Mouse (Mus musculus): ENCODE measurements around the gene Cbwd1. TPM values are rescaled to one million over a fixed set of nuclear protein-coding genes. Genes with fewer than 3 reads are reported as not detected.
"Not testable (repeated sequence)": the region's sequence is repeated elsewhere in the genome, so short reads cannot be mapped to it uniquely, and the experiment has no call there.

Cbwd1 gene
- polyA plus RNA-seq, 1 experiment from 2014 or later = 16.5 TPM

DNA sequence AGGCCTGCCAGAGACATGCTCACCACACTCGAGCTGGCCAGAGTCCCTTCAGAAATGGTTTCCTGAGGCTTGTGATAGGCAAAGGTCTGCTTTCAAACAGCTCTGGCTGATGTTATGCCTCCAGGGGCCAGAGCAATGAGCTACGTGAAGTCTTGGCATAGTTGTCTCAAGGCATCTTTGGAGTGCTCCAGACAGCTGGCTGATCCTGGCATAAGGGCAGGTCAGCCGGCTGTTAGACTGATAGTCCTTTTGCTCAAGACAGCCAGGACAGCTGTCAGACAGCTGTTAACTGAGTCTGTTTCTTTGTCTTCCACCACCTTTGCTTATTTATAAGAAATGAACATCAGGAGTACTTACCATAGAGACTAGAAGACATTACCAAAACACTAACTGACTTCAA lies 74.5 kb downstream of the Cbwd1 start:
- no peak overlapping the region for H3K4me3 ChIP-seq (ENCODE audit: control insufficient read depth in 1 of 2, insufficient read depth in 1 of 2, low read depth in 1 of 2, low read length in 2 of 2)
- 64% methylated on average over 3 of the region's 3 CpGs for WGBS
- H3K9me3 ChIP-seq (ENCODE audit: control insufficient read depth, low read length) = no peaks in the 10 kb centered on the region
- H3K27me3 ChIP-seq (ENCODE audit: control insufficient read depth, insufficient read depth, low read length) = peaks cover 3% of the 10 kb centered on the region; the same call in 1 of the 2 replicates
- no peak for ATAC-seq (ENCODE audit: insufficient number of reproducible peaks, insufficient read depth, low FRiP score, low read depth)
- no peak overlapping the region for H3K27ac ChIP-seq (replicated peaks in 1 of 2; ENCODE audit: control insufficient read depth in 1 of 2, insufficient read depth in 1 of 2, low read depth in 2 of 2, low read length in 2 of 2)
- H3K36me3 ChIP-seq (ENCODE audit: control insufficient read depth, insufficient read depth, low read length) = no peaks in the 10 kb centered on the region
- peaks cover 3 to 6% of the 10 kb centered on the region in 2 experiments; a peak in 2 of 4 replicates for H3K4me1 ChIP-seq (ENCODE audit: control insufficient read depth in 2 of 2, insufficient read depth in 2 of 2, low read length in 2 of 2)
- no peak overlapping the region for H3K9ac ChIP-seq (ENCODE audit: low read length)
- H3K4me2 ChIP-seq (ENCODE audit: low read length) = no peak overlapping the region

DNA sequence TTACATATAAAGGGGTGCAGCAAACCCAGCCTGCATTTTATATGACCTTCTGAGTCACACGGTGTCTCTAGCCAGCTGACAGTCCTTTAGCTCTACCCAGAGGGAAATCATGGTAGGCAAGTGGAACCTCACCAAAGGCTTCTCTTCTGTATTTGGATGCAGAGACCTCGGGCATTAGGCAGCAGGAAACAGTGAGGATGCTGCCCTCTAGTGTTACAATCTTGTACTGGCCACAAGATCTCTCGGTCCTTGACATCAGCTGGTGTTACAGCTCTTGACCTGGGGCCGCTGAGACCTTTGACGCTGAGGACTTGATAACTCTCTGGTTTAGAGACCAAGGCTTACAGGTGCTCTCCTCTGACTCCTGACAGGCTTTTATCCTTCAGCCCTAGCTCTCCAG lies 75.9 kb downstream of the Cbwd1 start:
- H3K4me3 ChIP-seq (ENCODE audit: control insufficient read depth in 1 of 2, insufficient read depth in 1 of 2, low read depth in 1 of 2, low read length in 2 of 2) = no peak overlapping the region
- no peak overlapping the region for H3K27ac ChIP-seq (replicated peaks in 1 of 2; ENCODE audit: control insufficient read depth in 1 of 2, insufficient read depth in 1 of 2, low read depth in 2 of 2, low read length in 2 of 2)
- ATAC-seq (ENCODE audit: insufficient number of reproducible peaks, insufficient read depth, low FRiP score, low read depth) = no peak
- no peak overlapping the region for H3K9ac ChIP-seq (ENCODE audit: low read length)
- H3K4me2 ChIP-seq (ENCODE audit: low read length) = peak overlapping the region; percentile 17; the same call in 1 of the 2 replicates
- no peaks in the 10 kb centered on the region for H3K9me3 ChIP-seq (ENCODE audit: control insufficient read depth, low read length)
- peaks cover 3% of the 10 kb centered on the region; the same call in 1 of the 2 replicates for H3K27me3 ChIP-seq (ENCODE audit: control insufficient read depth, insufficient read depth, low read length)
- H3K4me1 ChIP-seq (ENCODE audit: control insufficient read depth in 2 of 2, insufficient read depth in 2 of 2, low read length in 2 of 2) = peaks cover 3 to 6% of the 10 kb centered on the region in 2 experiments; a peak in 2 of 4 replicates
- no peaks in the 10 kb centered on the region for H3K36me3 ChIP-seq (ENCODE audit: control insufficient read depth, insufficient read depth, low read length)
- WGBS = 5% methylated on average over 5 of the region's 5 CpGs

DNA sequence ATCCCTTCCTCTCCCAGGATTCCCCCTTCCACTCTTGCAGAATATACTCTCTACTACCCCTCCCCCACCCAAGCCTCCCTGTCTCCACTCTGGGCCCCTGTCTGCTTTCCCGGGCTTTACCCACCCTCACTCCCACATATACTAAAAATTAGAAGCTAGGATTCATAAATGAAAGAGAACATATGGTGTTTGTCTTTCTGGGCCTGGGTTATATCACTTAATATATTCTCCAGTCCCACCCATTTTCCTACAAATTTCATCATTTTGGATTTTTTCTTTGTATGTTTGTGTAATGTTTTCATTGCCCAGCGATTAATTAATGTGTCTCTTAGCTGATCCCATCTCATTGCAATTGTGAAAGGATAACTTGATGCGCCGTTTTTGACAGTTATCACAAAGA lies 80.2 kb downstream of the Cbwd1 start:
- no peak overlapping the region for H3K27ac ChIP-seq (replicated peaks in 1 of 2; ENCODE audit: control insufficient read depth in 1 of 2, insufficient read depth in 1 of 2, low read depth in 2 of 2, low read length in 2 of 2)
- WGBS = 54% methylated on average over 4 of the region's 4 CpGs
- H3K4me1 ChIP-seq (ENCODE audit: control insufficient read depth in 2 of 2, insufficient read depth in 2 of 2, low read length in 2 of 2) = peaks cover 6% of the 10 kb centered on the region in 2 experiments; a peak in 2 of 4 replicates
- H3K9ac ChIP-seq (ENCODE audit: low read length) = no peak overlapping the region
- H3K36me3 ChIP-seq (ENCODE audit: control insufficient read depth, insufficient read depth, low read length) = no peaks in the 10 kb centered on the region
- H3K9me3 ChIP-seq (ENCODE audit: control insufficient read depth, low read length) = peaks cover 6% of the 10 kb centered on the region; the same call in 1 of the 2 replicates
- no peak overlapping the region for H3K4me2 ChIP-seq (ENCODE audit: low read length)
- 0 out of 2 replicates have a peak, but pooled peaks cover 3% of the 10 kb centered on the region for H3K27me3 ChIP-seq (ENCODE audit: control insufficient read depth, insufficient read depth, low read length)
- H3K4me3 ChIP-seq (ENCODE audit: control insufficient read depth in 1 of 2, insufficient read depth in 1 of 2, low read depth in 1 of 2, low read length in 2 of 2) = no peak overlapping the region
- ATAC-seq (ENCODE audit: insufficient number of reproducible peaks, insufficient read depth, low FRiP score, low read depth) = no peak

DNA sequence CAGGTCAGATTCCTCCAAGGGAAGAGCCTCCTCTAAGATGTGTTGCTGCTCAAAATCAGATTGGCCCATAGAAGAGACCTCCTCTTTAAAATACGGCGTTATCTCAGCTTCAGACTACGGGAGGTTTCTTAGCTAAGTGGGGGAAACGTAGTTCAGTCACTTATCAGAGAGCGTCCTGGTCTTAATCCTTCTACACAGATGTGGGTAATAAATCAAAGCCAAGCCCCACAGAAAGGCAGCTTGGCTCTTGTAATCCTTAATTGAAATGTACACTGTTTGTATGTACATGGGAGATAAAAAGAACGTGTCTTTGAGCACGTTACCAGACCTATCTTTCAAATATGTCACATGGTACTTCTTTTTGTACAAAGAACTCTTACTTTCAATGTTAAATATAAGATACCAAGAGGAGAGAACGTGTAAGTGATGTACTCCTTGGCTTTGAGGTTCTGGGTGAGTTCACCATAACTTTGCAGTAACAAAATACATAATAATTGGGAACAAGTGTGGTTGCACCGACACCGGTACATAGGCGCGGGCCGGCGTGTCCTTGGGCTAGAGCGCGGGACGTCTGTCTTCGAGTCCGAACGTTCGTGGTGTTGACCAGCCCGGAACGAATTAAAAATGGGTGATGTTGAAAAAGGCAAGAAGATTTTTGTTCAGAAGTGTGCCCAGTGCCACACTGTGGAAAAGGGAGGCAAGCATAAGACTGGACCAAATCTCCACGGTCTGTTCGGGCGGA lies 86.1 kb downstream of the Cbwd1 start, which contains the start of gene Gm10053:
Gene Gm10053, plus strand, starts transcription at position 558 of the 742 bp plus-strand sequence.
- not testable (repeated sequence) for H3K4me1 ChIP-seq (ENCODE audit: control insufficient read depth in 2 of 2, insufficient read depth in 2 of 2, low read length in 2 of 2); H3K9me3 ChIP-seq (ENCODE audit: control insufficient read depth, low read length); H3K4me2 ChIP-seq (ENCODE audit: low read length); H3K27me3 ChIP-seq (ENCODE audit: control insufficient read depth, insufficient read depth, low read length); H3K36me3 ChIP-seq (ENCODE audit: control insufficient read depth, insufficient read depth, low read length); ATAC-seq (ENCODE audit: insufficient number of reproducible peaks, insufficient read depth, low FRiP score, low read depth); H3K27ac ChIP-seq (replicated peaks in 1 of 2; ENCODE audit: control insufficient read depth in 1 of 2, insufficient read depth in 1 of 2, low read depth in 2 of 2, low read length in 2 of 2); H3K9ac ChIP-seq (ENCODE audit: low read length); H3K4me3 ChIP-seq (ENCODE audit: control insufficient read depth in 1 of 2, insufficient read depth in 1 of 2, low read depth in 1 of 2, low read length in 2 of 2)
- WGBS = 70% methylated on average over 23 of the region's 26 CpGs

DNA sequence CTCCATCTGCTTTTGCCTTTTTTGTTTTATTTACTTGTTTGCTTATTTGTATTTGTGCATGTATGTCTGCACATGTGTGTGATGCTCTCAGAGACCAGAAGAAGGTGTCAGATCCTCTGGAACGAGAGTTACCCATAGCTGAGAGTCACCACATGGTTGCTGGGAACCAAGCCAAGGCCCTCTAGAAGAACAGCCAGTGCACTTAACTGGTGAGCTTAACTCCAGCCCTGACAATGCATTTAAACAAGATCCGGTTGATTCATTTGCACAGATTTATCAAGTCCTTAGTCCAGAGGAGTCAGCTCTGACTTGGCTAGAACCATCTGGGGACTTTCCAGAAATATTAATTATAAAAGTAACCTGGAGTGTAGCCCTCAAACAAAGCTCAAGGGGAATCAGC lies 87.5 kb downstream of the Cbwd1 start:
- no peak overlapping the region for H3K9ac ChIP-seq (ENCODE audit: low read length)
- H3K4me3 ChIP-seq (ENCODE audit: control insufficient read depth in 1 of 2, insufficient read depth in 1 of 2, low read depth in 1 of 2, low read length in 2 of 2) = no peak overlapping the region
- peaks cover 0 to 3% of the 10 kb centered on the region in 2 experiments; a peak in 2 of 4 replicates for H3K4me1 ChIP-seq (ENCODE audit: control insufficient read depth in 2 of 2, insufficient read depth in 2 of 2, low read length in 2 of 2)
- no peaks in the 10 kb centered on the region for H3K36me3 ChIP-seq (ENCODE audit: control insufficient read depth, insufficient read depth, low read length)
- no peak for ATAC-seq (ENCODE audit: insufficient number of reproducible peaks, insufficient read depth, low FRiP score, low read depth)
- no peak overlapping the region for H3K4me2 ChIP-seq (ENCODE audit: low read length)
- H3K9me3 ChIP-seq (ENCODE audit: control insufficient read depth, low read length) = peaks cover 6% of the 10 kb centered on the region; the same call in 1 of the 2 replicates
- WGBS = 22% methylated on average over 2 of the region's 2 CpGs
- H3K27ac ChIP-seq (replicated peaks in 1 of 2; ENCODE audit: control insufficient read depth in 1 of 2, insufficient read depth in 1 of 2, low read depth in 2 of 2, low read length in 2 of 2) = no peak overlapping the region
- 0 out of 2 replicates have a peak, but pooled peaks cover 3% of the 10 kb centered on the region for H3K27me3 ChIP-seq (ENCODE audit: control insufficient read depth, insufficient read depth, low read length)

DNA sequence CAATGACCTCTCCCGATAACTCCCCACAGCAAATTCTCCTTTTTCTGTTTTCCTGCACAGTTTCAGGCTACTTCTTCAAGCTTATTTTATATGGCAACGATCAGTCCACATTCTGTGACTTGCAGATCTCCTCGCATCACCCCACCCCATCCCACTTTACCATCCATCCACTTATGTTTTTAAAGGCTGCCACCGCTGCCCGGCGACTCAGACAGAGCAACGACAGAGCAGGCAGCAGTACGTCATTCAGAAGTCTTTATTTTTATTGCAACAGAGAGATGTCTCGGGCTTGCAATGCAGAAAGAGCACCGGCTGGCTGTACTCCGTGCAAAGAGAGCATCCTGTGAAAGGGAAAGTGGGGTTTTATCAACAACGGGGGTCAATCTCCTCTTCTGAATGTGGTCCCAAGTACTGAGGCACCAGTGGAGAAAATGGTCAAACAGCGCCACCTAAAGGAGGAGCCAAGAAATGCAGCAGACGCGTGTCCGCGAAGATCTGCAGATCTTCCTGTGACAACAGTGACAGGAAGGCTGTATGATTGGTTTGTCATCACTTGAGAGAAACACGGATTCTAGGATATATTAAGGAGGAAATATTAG lies 90.3 kb downstream of the Cbwd1 start:
- Histone ChIP-seq H3K4me2 (ENCODE audit: low read length) (peak overlapping the region; percentile 68), H3K36me3 (ENCODE audit: control insufficient read depth, insufficient read depth, low read length) (no peaks in the 10 kb centered on the region), H3K9me3 (ENCODE audit: control insufficient read depth, low read length) (no peaks in the 10 kb centered on the region), H3K27me3 (ENCODE audit: control insufficient read depth, insufficient read depth, low read length) (0 out of 2 replicates have a peak, but pooled peaks cover 3% of the 10 kb centered on the region), H3K9ac (ENCODE audit: low read length) (peak overlapping the region; percentile 32; the same call in 1 of the 2 replicates), H3K27ac (replicated peaks in 1 of 2; ENCODE audit: control insufficient read depth in 1 of 2, insufficient read depth in 1 of 2, low read depth in 2 of 2, low read length in 2 of 2) (no peak overlapping the region), H3K4me3 (ENCODE audit: control insufficient read depth in 1 of 2, insufficient read depth in 1 of 2, low read depth in 1 of 2, low read length in 2 of 2) (peak overlapping the region; percentile 37 to 42), H3K4me1 (ENCODE audit: control insufficient read depth in 2 of 2, insufficient read depth in 2 of 2, low read length in 2 of 2) (no peaks in the 10 kb centered on the region; a peak in 1 of 4 replicates)
- WGBS = 15% methylated on average over 18 of the region's 18 CpGs
- no peak for ATAC-seq (ENCODE audit: insufficient number of reproducible peaks, insufficient read depth, low FRiP score, low read depth)
